Mouse (Mus musculus) gastrocnemius, adult 2 months (tissue): ENCODE measurements around the gene Dynll1. TPM values are rescaled to one million over a fixed set of nuclear protein-coding genes. Genes with fewer than 3 reads are reported as not detected.

Experiments
- DNase-seq: peaks from one replicate; pipeline ENCODE4 v3.0.0; 2022
- H3K27ac ChIP-seq: fragments of 200-600 bp; 2 replicates; pipeline ENCODE4 v1.8.1; 2022; ENCODE audit warnings: mild to moderate bottlenecking
- H3K4me3 ChIP-seq: fragments of 200-600 bp; 2 replicates; pipeline ENCODE4 v1.8.1; 2022; ENCODE audit warnings: mild to moderate bottlenecking, moderate library complexity
- CTCF ChIP-seq: fragments of 200-600 bp; IDR thresholded peaks from 2 replicates; pipeline ENCODE4 v1.8.1; 2022; ENCODE audit warnings: antibody characterized with exemption, mild to moderate bottlenecking, moderate library complexity
- intact Hi-C: fragments of 180-260 bp; cut with DNase I; formaldehyde crosslinking; loops from one replicate; pipeline ENCODE4 v1.15.1; 2025
- total RNA-seq, 2 experiments: library from RNA; stranded (reverse); gene quantifications; 2 replicates each; pipeline ENCODE4 v1.2.3; 2021

The Dynll1 gene
- total RNA-seq, 2 experiments from 2014 or later = 48.4 to 115 TPM

GRCm38 (mm10) chr5:115300035-115300744 is 609 bp downstream of the Dynll1 start:
- peak; percentile 38 for TF ChIP-seq CTCF
- peak overlapping the region; percentile 87 for H3K27ac ChIP-seq
- DNase-seq = peak; percentile 71
- peak overlapping the region; percentile 92 for H3K4me3 ChIP-seq
- intact Hi-C loops = loop anchor here (2.0 kb wide), 1 partner anchor 49 kb away; the partner anchor contains the start of gene Cox6a1

GRCm38 (mm10) chr5:115296347-115296746 is 4.5 kb downstream of the Dynll1 start:
- H3K4me3 ChIP-seq = no peak overlapping the region
- intact Hi-C loops = no loop called here
- DNase-seq = no peak
- H3K27ac ChIP-seq = no peak overlapping the region
- no peak for TF ChIP-seq CTCF

GRCm38 (mm10) chr5:115294173-115294572 is 6.6 kb downstream of the Dynll1 start:
- peak; percentile 33; the same call in 1 of the 2 replicates for TF ChIP-seq CTCF
- intact Hi-C loops = no loop called here
- DNase-seq = no peak
- no peak overlapping the region for H3K27ac ChIP-seq
- H3K4me3 ChIP-seq = no peak overlapping the region

DNA sequence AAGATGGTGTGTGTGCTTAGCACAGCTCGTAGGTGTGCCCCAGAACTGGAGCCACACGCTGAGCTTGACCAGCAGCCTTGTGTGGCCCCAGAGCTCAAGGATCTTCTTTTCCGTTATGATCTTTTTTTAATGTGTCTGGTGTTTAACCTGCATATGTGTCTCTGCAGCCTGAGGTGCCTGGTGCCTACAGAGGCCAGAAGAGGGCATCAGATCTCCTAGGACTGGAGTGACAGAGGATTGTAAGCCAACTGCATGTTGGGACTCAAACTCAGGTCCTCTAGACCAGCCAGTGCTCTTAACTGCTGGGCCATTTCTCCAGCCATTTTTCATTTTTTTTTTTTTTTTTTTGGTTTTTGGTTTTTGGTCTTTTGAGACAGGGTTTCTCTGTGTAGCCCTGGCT is 16.1 kb downstream of the Dynll1 start:
- H3K4me3 ChIP-seq = no peak overlapping the region
- intact Hi-C loops = loop anchor here (5.0 kb wide), 1 partner anchor 58 kb away; the partner anchor contains the start of genes Gatc and Triap1
- no peak overlapping the region for H3K27ac ChIP-seq
- TF ChIP-seq CTCF = peak; percentile 33
- DNase-seq = no peak

- DNase-seq = peak; percentile 51
- TF ChIP-seq CTCF = no peak
- Histone ChIP-seq H3K27ac (peak overlapping the region; percentile 94), H3K4me3 (peak overlapping the region; percentile 84)
- intact Hi-C loops = loop anchor here (5.0 kb wide), 1 partner anchor 62 kb away; the partner anchor contains the start of genes Gatc and Triap1
Observed at GRCm38 (mm10) chr5:115280050-115280687, 20.6 kb downstream of the Dynll1 start.

- H3K27ac ChIP-seq = peak within 1 kb of the TSS; percentile 94
- peak; percentile 92 for DNase-seq
- intact Hi-C loops = loop anchor here (5.0 kb wide), 1 partner anchor 63 kb away; the partner anchor contains the start of genes Gatc and Triap1
- H3K4me3 ChIP-seq = peak within 1 kb of the TSS; percentile 84
- TF ChIP-seq CTCF = no peak
Observed at GRCm38 (mm10) chr5:115279226-115280049, 21.4 kb downstream of the Dynll1 start, which contains the start of gene Coq5. TSS of gene Coq5 (plus strand) at chr5:115279666.

DNA sequence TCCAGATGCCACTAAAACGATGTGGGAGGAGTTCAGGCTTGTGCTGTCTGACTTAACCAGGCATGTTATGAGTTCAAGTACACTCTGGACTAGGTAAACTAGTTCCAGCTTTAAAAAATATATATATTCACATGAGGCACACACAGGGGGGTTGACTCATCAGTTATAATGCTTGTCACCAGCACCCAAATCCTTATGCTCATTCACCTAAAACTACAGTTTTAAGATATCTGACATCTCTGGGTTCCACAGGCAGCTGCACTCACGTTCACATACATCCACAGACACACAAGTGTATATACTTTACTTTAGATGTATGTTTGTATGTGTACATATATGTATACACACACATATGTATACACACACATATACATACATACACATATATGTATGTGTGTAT is 22.0 kb downstream of the Dynll1 start:
- intact Hi-C loops = no loop called here
- TF ChIP-seq CTCF = no peak
- Histone ChIP-seq H3K27ac (no peak overlapping the region), H3K4me3 (no peak overlapping the region)
- no peak for DNase-seq

GRCm38 (mm10) chr5:115278053-115278452 is 22.7 kb downstream of the Dynll1 start:
- TF ChIP-seq CTCF = no peak
- no peak overlapping the region for H3K27ac ChIP-seq
- intact Hi-C loops = no loop called here
- H3K4me3 ChIP-seq = no peak overlapping the region
- no peak for DNase-seq

DNA sequence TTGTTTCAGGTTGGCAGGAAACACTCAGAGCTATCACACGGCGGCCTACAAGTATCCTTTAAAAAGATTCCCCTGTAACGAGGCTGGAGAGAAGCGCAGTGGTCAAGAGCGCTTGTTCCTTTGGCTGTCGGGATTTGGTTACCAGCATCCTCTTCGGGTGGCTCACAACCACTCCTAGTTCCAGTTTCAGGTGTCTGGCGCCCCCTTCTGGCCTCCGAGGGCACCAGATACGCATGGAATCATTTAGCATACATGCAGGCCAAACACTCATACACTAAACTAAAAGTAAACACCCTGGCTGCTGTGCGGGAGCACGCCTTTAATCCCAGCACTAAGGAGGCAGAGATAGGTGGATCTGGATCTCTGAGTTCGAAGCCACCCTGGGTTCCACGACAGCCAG is 24.8 kb downstream of the Dynll1 start:
- intact Hi-C loops = no loop called here
- peak; percentile 50 for DNase-seq
- no peak overlapping the region for H3K4me3 ChIP-seq
- no peak overlapping the region for H3K27ac ChIP-seq
- TF ChIP-seq CTCF = peak; percentile 51

DNA sequence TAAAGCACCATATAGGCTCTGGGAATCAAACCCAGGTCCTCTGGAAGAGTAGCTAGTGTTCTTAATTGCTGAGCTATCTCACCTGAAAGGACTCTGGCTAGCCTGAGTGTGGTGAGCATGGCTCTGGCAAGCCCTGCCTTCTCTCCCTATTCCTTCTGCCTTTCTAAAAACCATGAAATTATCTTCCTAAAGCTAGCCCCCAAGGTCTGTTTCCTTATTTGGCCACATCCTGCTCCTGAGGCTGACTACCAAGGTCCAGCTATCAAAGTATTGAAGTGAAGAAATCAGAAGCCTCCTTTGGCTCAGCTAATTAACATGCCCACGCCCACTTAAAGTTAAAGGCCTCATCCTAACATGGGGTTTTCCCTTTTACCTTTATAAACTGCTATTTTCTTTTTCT is 26.0 kb downstream of the Dynll1 start:
- DNase-seq = no peak
- Histone ChIP-seq H3K4me3 (no peak overlapping the region), H3K27ac (no peak overlapping the region)
- TF ChIP-seq CTCF = no peak
- intact Hi-C loops = no loop called here

DNA sequence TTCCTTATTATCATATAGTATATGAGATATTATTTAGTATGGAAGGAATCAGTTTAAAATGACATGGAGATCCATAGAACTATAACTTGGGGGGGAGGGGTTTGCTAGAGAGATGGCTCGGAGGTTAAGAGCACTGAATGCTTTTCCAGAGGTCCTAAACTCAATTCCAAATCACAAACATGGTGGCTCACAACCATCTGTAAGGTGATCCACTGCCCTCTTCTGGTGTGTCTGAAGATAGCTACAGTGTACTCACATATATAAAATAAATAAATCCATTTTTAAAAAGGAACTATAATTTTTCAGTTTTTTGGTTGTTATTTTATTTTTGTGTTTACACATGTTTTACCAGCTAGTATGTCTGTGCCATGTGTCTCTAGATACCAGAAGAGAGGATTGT is 26.4 kb downstream of the Dynll1 start:
- TF ChIP-seq CTCF = peak; percentile 40
- no peak for DNase-seq
- Histone ChIP-seq H3K4me3 (no peak overlapping the region), H3K27ac (no peak overlapping the region)
- intact Hi-C loops = no loop called here

DNA sequence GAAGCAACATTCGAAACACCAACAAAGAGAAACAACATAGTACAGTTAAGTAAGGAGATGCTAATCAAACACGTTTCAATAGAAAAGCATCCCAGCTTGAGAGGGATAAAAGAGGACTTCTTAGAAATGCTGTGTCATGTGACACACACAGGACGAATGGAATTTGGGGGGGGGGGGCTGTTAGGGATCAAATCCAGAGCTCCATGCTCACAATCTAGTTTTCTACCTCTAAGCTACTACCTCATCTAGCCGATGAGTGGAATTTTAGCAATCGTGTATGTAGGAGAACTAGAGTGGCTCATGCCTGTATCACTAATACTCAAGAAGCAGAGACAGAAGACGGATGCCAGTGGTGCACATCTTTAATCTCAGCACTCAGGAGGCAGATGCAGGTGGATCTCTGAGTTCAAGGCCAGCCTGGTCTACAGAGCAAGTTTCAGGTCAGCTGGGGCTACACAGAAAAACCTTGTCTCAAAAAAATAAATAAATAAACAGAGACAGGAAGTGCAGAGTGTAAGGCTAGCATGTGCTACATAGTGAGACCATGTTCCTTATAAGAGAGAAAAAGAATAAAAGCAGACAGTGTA is 27.2 kb downstream of the Dynll1 start:
- no peak for DNase-seq
- no peak for TF ChIP-seq CTCF
- peak overlapping the region; percentile 98 for H3K27ac ChIP-seq
- H3K4me3 ChIP-seq = peak overlapping the region; percentile 92; the same call in 1 of the 2 replicates
- intact Hi-C loops = loop anchor here (2.0 kb wide), 1 partner anchor 37 kb away; no protein-coding TSS in a partner anchor
